Mouse (Mus musculus) hindbrain, embryonic 14.5 days (tissue): ENCODE results near the gene Med12l. TPM values are rescaled to one million over a fixed set of nuclear protein-coding genes. Genes with fewer than 3 reads are reported as not detected.

Experiments
- ATAC-seq: fragments of 200-750 bp; cut with Nextera tagmentation; 2 replicates; pipeline ENCODE4 v1.8.0; 2017; ENCODE audit warnings: moderate number of reproducible peaks, mild to moderate bottlenecking, moderate TSS enrichment, moderate library complexity; ENCODE audit not compliant: low FRiP score
- DNase-seq: peaks from one replicate; pipeline ENCODE4 v3.0.0-alpha.2; 2015; ENCODE audit warnings: low spot score
- H3K27ac ChIP-seq: fragments of 300-500 bp; sonication (generic); 2 replicates; pipeline ENCODE4 v1.5.1; 2014; ENCODE audit warnings: mild to moderate bottlenecking, moderate library complexity
- H3K27me3 ChIP-seq: fragments of 300-500 bp; sonication (generic); 2 replicates; pipeline ENCODE4 v1.6.1; 2014; ENCODE audit warnings: mild to moderate bottlenecking, low read length, mixed read lengths; ENCODE audit not compliant: control insufficient read depth, insufficient read depth
- H3K36me3 ChIP-seq: fragments of 300-500 bp; sonication (generic); replicated peaks from 2 replicates; pipeline ENCODE4 v1.6.1; 2014; ENCODE audit not compliant: control insufficient read depth, insufficient read depth
- H3K4me1 ChIP-seq: fragments of 300-500 bp; sonication (generic); replicated peaks from 2 replicates; pipeline ENCODE4 v1.6.1; 2014; ENCODE audit warnings: antibody characterized with exemption, low read length, mixed read lengths; ENCODE audit not compliant: control insufficient read depth, insufficient read depth
- H3K4me2 ChIP-seq: fragments of 300-500 bp; sonication (generic); replicated peaks from 2 replicates; pipeline ENCODE4 v1.6.1; 2014; ENCODE audit warnings: mild to moderate bottlenecking, moderate library complexity
- H3K4me3 ChIP-seq: fragments of 300-500 bp; sonication (generic); replicated peaks from 2 replicates; pipeline ENCODE4 v1.5.1; 2014; ENCODE audit warnings: mild to moderate bottlenecking, low read length
- H3K9ac ChIP-seq: fragments of 300-500 bp; sonication (generic); 2 replicates; pipeline ENCODE4 v1.6.1; 2014
- H3K9me3 ChIP-seq: fragments of 300-500 bp; sonication (generic); 2 replicates; pipeline ENCODE4 v1.6.1; 2016; ENCODE audit warnings: low read length; ENCODE audit not compliant: control insufficient read depth
- WGBS: fragments of 180-500 bp; shearing (Covaris S2); extraction: QIAGEN DNeasy Blood & Tissue Kit; methylation state at CpG from one replicate; pipeline ENCODE4 v1.1.7; 2014; 5-methylcytosine and 5-hydroxymethylcytosine counted together
- polyA plus RNA-seq: library from polyadenylated mRNA; unstranded; fragments of >200 nt; fragmentation: Nextera tagmentation; extraction: Ambion mirVana; gene quantifications from 2 replicates; pipeline ENCODE4 v1.2.1, GENCODE M21; 2014

Gene Med12l
- polyA plus RNA-seq, 1 experiment from 2014 or later: 7.4 TPM

DNA sequence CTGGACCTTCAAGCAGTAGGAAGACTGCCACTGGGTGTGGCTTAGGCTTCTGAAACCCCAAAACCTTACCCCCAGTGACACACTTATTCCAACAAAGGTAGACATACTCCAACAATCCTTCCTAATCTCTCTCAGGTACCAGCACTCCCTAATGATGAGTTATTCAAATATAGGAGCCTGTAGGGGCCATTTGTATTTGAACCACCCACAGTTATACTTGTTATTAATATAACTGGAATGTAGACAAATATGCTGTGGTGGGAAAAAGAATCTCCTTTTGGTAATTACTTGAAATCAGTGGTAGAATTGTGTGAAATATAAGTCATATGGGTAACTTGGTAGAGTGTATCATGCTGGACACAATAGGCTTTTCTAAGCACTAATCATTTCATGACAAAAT lies 273.0 kb downstream of the Med12l start:
- no peak for ATAC-seq
- no peak for DNase-seq
- H3K4me3 ChIP-seq: no peak overlapping the region
- H3K4me2 ChIP-seq: no peak overlapping the region
- no peak overlapping the region for H3K27ac ChIP-seq
- no peaks in the 10 kb centered on the region for H3K9me3 ChIP-seq
- no peaks in the 10 kb centered on the region for H3K4me1 ChIP-seq
- no peaks in the 10 kb centered on the region for H3K27me3 ChIP-seq
- no peaks in the 10 kb centered on the region; the same call in 1 of the 2 replicates for H3K36me3 ChIP-seq
- H3K9ac ChIP-seq: no peak overlapping the region

DNA sequence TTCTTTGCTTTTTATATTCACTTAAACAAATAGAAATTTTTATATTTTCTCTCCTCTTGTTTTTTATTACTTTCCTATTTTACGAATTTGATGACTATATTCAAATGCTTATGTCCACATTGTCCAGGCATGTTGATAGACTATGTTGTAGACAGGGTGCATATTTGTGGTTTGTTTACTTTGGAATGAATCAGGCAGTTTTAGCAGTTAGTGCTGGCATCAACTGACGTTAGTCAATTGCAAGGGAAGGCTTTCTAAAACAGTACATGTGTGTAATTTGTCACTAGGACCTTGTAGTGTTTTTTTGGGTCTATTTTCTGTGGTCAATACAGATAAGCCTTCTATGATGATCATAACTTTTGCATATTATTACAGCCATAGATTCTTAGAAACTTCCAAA lies 284.9 kb downstream of the Med12l start:
- Histone ChIP-seq H3K4me1 (no peaks in the 10 kb centered on the region), H3K9ac (no peak overlapping the region), H3K4me3 (no peak overlapping the region), H3K4me2 (no peak overlapping the region), H3K27me3 (no peaks in the 10 kb centered on the region), H3K9me3 (no peaks in the 10 kb centered on the region), H3K27ac (no peak overlapping the region), H3K36me3 (no peaks in the 10 kb centered on the region)
- 77% methylated on average over 2 of the region's 2 CpGs for WGBS
- no peak for DNase-seq
- no peak for ATAC-seq

DNA sequence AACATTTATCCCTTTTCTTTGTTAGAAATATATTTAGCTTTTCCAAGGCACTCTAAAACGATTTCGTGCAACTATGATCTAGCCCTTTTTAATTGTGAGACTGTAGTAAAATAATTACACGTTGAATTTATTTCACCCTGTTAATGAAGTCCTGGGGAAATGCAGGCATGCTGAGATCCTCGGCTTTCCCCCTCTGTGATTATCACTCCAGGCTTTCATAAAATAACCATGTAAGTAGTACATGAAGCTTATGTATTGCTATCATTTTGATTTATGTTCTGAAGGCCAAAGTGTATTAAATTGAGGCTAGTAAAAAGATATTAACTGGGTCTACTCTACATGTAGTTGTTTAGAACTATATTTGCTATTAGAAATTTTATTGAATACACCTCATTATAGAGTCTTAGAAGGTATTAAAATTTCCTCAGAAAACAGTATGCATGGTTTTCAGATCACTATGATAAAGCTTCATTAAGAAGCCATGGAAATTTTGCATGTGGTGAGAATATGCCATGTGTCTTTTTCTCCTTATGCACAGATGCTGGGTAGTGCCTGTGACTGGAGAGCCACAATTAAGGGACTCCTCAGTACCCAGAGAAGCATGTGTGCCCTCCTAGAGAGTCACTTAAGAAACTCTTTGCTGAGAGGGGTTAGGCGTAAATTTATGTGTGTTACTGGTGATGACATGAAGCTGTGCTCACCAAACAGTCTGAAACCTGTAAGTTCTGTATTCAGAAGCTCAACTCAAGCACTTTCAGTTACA lies 288.0 kb downstream of the Med12l start:
- no peak overlapping the region for H3K4me2 ChIP-seq
- no peak for DNase-seq
- no peak for ATAC-seq
- H3K9me3 ChIP-seq: no peaks in the 10 kb centered on the region
- no peak overlapping the region for H3K4me3 ChIP-seq
- no peak overlapping the region for H3K9ac ChIP-seq
- no peaks in the 10 kb centered on the region for H3K4me1 ChIP-seq
- H3K27me3 ChIP-seq: no peaks in the 10 kb centered on the region
- H3K36me3 ChIP-seq: no peaks in the 10 kb centered on the region
- 71% methylated on average over 5 of the region's 5 CpGs for WGBS
- H3K27ac ChIP-seq: no peak overlapping the region

GRCm38 (mm10) chr3:59295699-59296562 lies 290.3 kb downstream of the Med12l start:
- H3K27me3 ChIP-seq: no peaks in the 10 kb centered on the region
- no peak overlapping the region for H3K27ac ChIP-seq
- 93% methylated on average over 16 of the region's 16 CpGs for WGBS
- no peak overlapping the region for H3K4me2 ChIP-seq
- no peaks in the 10 kb centered on the region for H3K9me3 ChIP-seq
- H3K4me1 ChIP-seq: no peaks in the 10 kb centered on the region
- no peak overlapping the region for H3K9ac ChIP-seq
- DNase-seq (no peak), ATAC-seq (no peak)
- H3K4me3 ChIP-seq: no peak overlapping the region
- H3K36me3 ChIP-seq: no peaks in the 10 kb centered on the region

GRCm38 (mm10) chr3:59296563-59297130 lies 291.0 kb downstream of the Med12l start:
- Histone ChIP-seq H3K27ac (no peak overlapping the region), H3K4me1 (no peaks in the 10 kb centered on the region), H3K4me3 (no peak overlapping the region), H3K27me3 (no peaks in the 10 kb centered on the region), H3K4me2 (no peak overlapping the region), H3K9me3 (no peaks in the 10 kb centered on the region), H3K9ac (no peak overlapping the region), H3K36me3 (no peaks in the 10 kb centered on the region)
- DNase-seq: no peak
- WGBS: 94% methylated on average over 5 of the region's 5 CpGs
- ATAC-seq: no peak

GRCm38 (mm10) chr3:59297653-59298052 lies 292.0 kb downstream of the Med12l start:
- H3K4me3 ChIP-seq: no peak overlapping the region
- H3K27me3 ChIP-seq: no peaks in the 10 kb centered on the region
- 86% methylated on average over 16 of the region's 16 CpGs for WGBS
- no peak overlapping the region for H3K27ac ChIP-seq
- H3K9ac ChIP-seq: no peak overlapping the region
- no peaks in the 10 kb centered on the region for H3K9me3 ChIP-seq
- no peaks in the 10 kb centered on the region for H3K36me3 ChIP-seq
- H3K4me1 ChIP-seq: no peaks in the 10 kb centered on the region
- ATAC-seq: no peak
- DNase-seq: no peak
- no peak overlapping the region for H3K4me2 ChIP-seq

DNA sequence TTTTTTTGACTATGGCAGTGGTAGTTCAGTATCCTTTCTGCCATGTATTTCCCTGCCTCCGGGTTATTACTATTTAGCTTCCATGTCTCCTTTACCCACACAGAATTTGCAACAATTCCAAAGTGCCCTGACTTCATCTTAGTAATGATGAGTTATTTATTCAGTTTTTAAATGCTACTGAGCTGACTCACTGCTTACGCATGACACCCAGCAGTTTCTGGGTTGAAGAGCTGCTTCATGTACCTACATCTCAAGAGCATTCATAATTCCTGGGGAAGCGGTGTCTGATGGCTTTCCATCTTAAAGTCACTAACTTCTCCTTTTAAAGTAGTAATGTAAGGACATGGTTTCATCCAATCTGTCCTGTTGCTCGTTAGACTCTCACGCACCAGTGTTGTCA lies 299.3 kb downstream of the Med12l start:
- Histone ChIP-seq H3K9ac (no peak overlapping the region), H3K4me2 (no peak overlapping the region), H3K4me3 (no peak overlapping the region), H3K36me3 (no peaks in the 10 kb centered on the region), H3K4me1 (no peaks in the 10 kb centered on the region), H3K27me3 (no peaks in the 10 kb centered on the region), H3K9me3 (no peaks in the 10 kb centered on the region), H3K27ac (no peak overlapping the region)
- WGBS: 97% methylated on average over 5 of the region's 5 CpGs
- ATAC-seq: no peak
- DNase-seq: no peak

DNA sequence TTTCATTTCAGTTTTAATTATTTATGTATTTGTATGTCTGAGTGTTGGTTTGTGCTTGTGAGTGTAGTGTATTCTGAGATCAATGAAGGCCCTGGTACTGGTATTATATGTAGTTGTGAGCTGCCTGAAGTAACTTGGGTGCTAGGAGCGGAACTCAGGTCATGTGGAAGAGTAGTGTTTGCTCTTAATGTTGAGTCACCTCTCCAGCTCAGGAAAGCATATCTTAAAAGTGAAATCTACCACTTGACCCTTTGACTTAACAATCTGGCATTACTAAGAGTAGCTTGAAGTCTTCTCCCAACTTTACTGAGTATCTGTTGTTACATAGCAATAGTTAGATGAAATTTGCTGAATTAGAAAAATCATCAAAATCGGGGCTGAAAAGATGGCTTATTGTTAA lies 299.9 kb downstream of the Med12l start:
- 96% methylated on average over 2 of the region's 2 CpGs for WGBS
- no peaks in the 10 kb centered on the region for H3K36me3 ChIP-seq
- no peak overlapping the region for H3K4me3 ChIP-seq
- no peak overlapping the region for H3K27ac ChIP-seq
- no peak overlapping the region for H3K9ac ChIP-seq
- DNase-seq (no peak), ATAC-seq (no peak)
- H3K27me3 ChIP-seq: no peaks in the 10 kb centered on the region
- H3K4me2 ChIP-seq: no peak overlapping the region
- no peaks in the 10 kb centered on the region for H3K4me1 ChIP-seq
- no peaks in the 10 kb centered on the region for H3K9me3 ChIP-seq

DNA sequence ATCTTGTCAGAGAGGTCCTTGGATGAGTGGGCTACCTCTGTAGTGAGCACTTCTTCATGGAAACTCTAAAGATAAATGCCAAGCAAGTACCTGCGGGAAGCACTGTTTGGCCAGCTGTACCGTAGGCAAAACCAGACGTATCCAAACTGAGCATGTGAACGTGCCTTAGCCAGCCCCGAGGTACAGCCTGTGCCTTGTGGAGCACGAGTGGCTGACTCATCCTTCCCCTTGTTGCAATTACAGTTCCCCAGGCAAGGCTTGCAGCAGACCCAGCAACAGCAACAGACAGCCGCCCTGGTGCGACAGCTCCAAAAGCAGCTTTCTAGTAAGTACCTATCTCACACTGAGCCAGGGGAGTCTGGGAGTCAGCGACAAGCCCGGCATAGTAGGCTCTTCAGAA lies 307.0 kb downstream of the Med12l start:
- Histone ChIP-seq H3K36me3 (peaks cover 2% of the 10 kb centered on the region; the same call in 1 of the 2 replicates), H3K4me2 (no peak overlapping the region), H3K9me3 (no peaks in the 10 kb centered on the region), H3K4me3 (no peak overlapping the region), H3K4me1 (no peaks in the 10 kb centered on the region), H3K9ac (no peak overlapping the region), H3K27me3 (no peaks in the 10 kb centered on the region), H3K27ac (no peak overlapping the region)
- 90% methylated on average over 10 of the region's 10 CpGs for WGBS
- ATAC-seq (no peak), DNase-seq (no peak)
